Mouse (Mus musculus) c-Kit-positive CD71-negative TER-119-negative erythroid progenitor cells, embryonic 14.5 days (primary cell): ENCODE measurements at regions not wholly inside any gene's neighbourhood (a gene's known extent, or its start where the extent isn't known, plus 50 kb on each side); places are given as distances from the start of the nearest gene placed in this dataset.

Experiments
- DNase-seq: peaks from one replicate; pipeline ENCODE4 v3.0.0-alpha.2; 2013; ENCODE audit warnings: low read depth

DNA sequence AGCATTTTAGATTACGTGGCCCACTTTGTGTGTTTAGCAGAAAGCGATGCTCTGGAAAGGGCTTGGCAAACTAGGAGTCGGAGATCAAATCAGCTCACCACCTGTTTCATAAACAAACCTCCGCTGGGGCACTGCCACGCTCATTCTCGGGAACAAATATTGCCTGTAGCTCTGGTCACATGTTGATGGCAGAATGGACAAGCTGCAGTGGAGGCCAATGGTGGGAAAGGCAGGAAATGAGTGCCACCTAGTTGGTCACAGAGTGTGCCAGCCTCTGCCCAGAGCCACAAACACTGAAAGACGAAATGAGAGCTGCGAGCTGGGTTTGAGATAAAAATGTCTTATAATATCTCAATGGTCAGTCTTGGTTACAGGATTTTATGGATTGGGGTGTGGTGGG lies 259.2 kb upstream of the Csf3r start:
- no peak for DNase-seq

DNA sequence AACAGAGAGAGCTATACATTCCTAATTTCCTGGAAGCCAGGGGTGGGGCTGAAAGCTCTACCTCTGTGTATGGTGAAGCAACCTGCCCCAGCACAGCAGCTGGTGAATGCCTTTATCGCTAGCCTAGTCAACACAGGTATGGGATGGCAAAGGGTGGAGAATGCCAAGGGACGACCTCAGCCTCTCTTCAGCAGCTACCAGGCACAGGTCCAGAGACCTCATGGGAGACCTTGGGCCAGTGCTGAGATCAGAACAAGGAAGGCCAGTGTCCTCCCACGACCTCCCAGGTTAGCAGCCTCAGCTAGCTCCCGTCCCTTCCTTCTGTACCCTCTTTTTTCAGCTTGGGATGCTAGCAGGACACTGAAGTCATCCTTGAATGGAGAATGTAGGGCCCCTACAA lies 247.2 kb upstream of the Csf3r start:
- no peak for DNase-seq

DNA sequence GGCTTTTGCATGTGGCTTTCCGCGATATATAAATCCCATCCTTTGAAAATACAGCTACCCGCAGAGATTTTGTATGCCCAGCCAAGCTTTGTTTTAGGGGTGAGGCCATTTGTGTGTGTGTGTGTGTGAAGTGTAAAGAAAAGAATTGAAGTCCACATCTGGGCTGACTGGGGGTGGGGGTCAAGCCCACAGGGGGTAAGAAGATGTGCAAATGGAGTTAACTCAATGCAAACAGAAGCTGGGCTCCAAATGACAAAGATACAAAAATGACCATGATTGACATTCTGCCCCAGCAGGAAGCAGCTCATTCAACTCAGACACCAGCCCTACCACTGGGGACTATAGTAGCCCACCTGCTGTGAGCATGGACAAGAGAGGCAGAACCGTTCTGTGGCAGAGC lies 244.2 kb upstream of the Csf3r start:
- no peak for DNase-seq

DNA sequence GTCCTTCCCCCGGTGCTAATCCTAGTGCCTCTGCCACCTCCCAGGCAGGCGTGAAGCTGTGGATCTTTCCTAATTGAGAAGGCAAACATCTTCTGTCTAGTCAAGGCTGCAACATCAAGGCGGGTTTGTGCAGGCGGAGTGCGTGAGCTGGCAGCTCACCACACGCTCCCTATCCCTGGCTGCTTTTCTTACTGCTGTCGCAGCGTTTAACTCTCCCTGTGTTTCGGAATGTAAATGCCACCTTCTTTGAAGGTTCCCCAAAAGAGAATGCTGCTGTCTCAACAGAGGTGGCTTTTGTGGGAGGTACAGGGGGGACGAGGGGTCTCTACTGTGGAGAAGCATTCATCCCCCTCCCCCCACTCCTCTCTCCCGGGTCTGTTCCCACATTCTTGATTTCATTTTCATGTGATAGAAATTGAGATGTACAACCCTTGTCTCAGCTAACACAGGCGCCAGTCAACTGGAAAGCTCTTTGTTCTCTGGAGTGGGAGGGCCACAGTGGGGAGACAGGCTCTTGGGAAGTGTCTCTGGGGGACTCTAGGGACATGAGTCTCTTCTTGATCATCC lies 243.3 kb upstream of the Csf3r start:
- DNase-seq = no peak

DNA sequence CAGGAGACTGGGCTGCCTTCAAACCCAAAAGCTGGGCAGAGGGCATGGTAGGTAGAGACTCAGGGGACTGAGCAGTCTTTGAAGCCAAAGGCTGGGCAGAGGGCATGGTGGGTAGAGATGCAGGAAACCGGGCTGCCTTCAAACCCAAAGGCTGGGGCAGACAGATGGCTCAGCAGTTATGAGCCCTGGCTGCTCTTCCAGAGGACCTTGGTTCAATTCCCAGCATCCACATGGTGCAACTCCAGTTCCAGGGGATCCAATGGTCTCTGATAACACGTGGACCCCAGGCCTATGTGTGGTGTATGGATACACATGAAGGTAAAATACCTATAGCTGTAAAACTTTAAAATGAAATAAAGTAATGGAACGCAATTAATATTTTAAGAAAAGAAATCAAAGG lies 242.0 kb upstream of the Csf3r start:
- no peak for DNase-seq

DNA sequence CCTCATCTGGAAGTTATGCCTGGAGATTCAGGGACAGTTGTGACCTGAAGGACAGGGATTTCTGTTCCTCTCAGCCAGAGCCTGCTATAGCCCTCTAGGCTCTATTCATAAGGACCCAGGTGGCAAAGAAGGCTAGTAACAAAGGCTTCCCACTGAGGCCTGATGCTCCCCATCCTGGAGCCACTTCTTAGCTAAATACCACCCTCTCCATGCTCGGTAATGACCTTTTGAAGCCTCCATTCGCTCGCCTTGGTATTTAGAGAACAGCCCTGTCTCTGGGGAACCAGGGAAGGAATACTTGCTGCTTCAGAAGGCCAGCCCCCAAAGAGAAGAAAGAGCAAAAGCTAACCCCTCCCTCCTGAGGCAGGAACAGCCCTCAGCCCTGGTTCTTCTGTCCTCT lies 238.3 kb upstream of the Csf3r start:
- no peak for DNase-seq

DNA sequence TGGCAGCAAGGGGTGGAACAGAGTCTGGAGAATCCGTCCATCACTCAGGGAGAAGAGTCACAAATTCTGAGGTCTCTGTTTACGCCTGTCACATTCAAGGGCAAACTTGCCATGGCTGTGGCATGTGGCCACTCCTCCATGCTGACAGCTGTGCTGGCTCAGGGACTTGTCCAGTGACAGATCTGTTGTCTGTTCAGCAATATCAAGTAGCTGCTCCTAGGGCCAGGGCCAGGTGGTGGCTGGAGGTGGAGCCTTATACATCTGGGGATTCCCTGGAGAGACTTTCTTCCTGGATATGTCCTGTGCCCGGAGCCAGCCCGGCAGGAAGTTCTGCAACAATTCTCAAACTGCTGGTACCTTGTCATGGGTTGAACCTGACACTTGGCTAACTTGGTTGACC lies 229.7 kb upstream of the Csf3r start:
- no peak for DNase-seq

DNA sequence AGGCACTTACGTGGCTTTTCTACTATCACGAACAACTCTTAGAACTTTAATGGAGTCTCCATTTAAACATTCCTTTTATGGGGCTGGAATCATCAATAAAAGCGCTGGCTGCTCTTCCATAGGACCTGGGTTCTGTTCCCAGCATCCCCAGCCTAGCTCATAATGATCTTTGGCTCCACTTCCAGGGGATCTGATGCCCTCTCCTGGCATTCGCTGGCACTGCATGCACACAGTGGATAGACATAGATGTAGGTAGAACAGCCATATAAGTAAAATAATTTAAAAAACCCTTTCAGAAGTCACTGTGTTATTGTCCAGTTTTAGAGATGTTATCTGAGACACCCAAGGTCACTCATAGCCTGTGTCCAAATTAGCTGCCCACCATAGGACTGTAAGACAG lies 216.4 kb upstream of the Csf3r start:
- no peak for DNase-seq

DNA sequence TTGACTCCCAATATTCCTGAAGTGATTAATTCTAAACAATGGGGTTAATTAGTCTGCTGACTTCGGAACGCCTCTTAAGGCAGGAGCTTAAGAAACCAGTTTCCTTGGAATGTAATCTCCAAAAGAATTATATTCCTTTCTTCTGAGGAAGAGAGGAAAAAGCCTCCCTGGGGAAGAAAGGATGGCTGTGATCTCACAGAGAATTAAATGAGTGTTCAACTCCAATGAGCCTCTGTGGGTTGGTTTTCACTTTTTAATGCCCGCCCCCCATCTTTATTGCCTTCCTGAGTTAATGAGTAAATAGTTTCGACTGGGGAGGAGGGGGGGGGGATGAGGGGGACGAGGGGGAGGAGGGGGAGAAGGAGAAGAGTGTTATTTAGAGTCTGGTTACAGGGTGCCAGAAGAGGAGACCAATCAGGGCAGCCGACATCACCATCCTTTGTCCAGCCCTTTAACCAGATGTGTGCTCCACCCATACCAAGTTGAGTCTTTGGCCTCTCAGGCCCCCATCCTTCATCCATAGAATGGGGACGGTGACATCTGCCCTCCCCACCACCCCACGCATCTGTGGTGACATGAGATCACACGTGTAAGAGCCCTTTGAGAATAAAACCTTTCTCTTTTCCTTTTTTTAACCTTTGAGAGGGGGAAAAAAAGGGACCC lies 214.8 kb upstream of the Csf3r start:
- DNase-seq = no peak

DNA sequence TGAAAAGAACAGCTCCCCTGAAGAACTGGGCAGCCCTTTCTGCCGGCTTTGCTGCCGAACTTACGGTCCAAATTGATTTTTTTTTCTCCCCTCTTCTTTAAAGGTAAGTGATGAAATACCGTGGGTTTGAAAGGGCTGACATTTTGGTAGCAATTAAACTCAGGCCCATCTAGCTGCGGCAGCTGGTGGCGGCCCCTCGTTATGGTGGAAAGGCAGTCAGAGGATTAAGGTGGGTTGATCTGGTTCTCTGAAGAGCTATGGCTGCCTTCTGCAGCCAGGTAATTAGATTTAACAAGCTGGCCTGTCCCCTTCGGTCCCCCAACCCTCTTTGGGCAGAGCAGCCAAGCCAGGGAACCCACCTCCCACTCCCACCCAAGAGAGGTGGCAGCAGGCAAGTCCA lies 214.1 kb upstream of the Csf3r start:
- no peak for DNase-seq

DNA sequence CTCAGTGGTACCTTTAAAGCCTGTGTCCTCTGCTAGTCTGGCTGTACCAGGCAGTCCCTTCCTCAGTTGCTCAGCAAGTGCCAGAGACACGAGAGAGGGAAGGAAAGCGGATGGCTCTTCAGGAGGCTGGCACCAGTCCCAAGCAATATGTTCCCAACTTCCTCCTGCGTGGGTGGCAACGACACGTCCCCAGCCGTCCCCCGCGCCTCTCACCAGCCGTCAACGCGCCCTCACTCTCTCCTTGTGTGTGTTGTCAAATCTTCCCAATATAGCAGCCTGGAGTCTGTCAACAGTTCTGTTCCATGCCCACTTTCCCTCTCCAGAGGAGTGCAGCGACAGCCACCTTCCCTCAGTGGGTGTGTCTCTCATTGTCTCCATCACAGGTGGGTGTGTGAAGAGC lies 210.0 kb upstream of the Csf3r start:
- DNase-seq = no peak

DNA sequence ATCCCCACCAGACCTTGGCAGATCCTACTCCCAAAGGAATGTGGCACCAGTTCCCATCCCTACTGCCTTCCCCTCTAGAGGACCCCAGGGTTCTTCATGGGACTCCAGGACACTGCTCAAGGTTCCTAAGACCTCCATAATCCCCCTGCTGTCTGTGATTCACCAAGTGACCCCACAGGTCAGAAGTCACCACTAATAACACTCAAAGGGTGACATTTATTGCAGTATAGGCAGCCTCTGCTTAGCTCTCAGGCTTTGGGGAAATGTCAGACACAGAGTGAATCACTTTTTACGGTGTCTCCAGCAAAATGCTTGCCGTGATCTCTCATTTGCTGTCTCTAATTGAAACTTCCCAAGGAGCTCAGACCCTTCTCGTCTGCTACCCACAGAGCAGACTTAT lies 209.1 kb upstream of the Csf3r start:
- no peak for DNase-seq

DNA sequence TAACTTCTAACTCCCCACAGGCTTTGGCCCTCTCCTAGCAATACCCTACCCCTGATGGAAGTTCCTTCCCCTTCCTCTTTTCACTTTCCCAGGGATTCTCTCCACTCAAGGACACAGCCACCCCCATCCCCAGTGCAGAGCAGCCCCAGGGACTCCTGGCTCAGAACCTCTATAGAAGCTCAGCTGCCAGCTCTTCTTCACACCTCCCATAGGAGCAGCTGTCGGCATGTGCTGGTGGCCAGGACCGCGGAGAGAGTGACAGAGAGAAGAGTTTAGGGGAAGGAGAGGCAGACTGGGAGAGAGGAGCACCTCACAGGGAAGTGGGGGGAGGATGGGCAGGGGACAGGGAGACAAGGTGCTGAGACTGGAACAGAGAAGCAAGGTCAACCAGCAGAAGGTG lies 199.8 kb upstream of the Csf3r start:
- no peak for DNase-seq

DNA sequence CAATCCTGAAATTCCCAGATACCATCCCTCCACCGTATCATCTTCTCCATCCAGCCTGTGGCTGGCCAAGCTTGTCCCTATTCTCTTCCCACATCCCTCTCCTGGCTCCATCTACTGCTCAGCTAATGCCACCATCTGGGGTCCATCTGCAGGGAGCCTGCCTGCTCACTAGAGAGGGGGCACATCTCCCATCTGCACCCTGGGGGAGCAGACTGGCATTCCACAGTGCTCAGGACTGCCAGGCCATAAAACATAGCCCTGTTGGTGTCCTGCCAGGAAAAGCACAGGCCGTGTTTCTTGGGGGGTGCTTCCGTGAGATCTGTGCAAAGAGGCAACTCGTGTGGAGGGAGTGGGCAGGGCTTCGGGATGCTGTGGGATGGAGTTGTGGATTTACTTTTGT lies 197.9 kb upstream of the Csf3r start:
- no peak for DNase-seq

DNA sequence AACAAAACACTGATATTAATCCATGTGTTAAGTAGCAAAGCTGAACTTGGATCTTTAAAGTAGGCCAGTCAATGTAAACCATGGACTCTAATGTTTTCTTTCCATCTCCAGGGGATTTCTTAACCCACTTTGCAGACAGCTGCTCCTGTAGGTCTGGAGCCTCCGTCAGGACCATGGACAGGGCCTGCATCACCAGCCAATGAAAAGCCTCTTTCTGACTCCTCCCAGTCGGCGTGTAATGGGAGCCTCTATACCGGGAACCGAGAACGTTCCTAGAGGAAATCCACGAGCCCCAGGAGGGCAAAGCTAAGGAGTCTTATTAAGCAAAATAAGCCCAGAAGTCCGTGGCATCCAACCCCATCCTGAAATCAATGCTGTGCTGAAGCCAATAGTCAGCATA lies 189.1 kb upstream of the Csf3r start:
- no peak for DNase-seq

DNA sequence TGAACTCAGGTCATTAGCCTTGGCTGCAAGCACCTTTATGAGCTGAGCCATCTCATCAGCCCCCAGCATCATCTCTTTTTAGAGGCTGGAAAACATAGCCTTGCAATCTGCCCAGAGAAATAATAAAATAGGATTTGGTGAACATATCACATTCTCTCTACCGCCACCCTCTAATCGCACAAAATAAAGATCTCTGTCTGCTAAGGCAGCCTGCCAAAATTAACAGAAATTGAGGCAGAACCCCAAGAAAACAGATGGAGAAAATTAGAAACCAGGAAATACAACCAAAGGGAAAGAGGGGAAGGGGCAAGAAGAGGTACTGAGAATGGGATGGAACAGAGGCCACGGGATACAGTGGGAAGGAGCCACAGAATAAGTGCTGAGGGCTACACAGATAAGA lies 176.8 kb upstream of the Csf3r start:
- no peak for DNase-seq

DNA sequence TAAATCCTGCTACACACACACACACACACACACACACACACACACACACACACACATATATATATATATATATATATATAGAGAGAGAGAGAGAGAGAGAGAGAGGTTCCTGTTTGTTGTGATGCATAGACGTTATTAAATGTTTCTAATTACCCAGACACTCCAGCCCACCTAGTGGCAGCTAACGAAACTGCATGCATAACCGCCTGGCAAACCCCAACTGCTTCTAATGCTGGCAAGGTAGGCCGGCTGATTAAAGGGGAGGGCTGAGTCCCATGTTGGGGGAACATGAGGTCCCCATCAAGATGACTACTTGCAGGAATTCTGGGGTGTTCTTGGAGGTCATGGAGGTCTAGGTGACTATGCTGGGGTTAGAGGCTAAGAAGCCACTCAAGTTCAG lies 174.1 kb upstream of the Csf3r start:
- no peak for DNase-seq

DNA sequence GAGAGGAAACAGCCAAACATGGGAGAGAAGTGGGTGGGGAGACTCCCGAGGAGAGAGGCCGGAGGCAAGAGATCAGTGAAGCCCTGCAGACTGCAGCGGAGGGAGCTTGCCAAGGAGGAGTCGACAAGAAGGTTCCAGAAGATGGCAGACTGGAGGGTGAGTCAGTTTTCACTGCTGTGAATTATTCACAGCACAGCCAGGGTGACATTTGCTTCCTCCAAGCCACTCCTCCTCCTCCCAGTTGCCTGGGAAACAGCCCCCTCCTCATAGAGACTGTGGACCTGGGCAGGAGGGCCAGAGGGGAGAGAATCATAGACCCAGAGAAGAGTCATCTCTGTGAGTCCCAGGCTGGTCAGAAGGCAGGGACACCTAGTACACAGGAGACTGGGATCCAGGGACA lies 171.8 kb upstream of the Csf3r start:
- no peak for DNase-seq

DNA sequence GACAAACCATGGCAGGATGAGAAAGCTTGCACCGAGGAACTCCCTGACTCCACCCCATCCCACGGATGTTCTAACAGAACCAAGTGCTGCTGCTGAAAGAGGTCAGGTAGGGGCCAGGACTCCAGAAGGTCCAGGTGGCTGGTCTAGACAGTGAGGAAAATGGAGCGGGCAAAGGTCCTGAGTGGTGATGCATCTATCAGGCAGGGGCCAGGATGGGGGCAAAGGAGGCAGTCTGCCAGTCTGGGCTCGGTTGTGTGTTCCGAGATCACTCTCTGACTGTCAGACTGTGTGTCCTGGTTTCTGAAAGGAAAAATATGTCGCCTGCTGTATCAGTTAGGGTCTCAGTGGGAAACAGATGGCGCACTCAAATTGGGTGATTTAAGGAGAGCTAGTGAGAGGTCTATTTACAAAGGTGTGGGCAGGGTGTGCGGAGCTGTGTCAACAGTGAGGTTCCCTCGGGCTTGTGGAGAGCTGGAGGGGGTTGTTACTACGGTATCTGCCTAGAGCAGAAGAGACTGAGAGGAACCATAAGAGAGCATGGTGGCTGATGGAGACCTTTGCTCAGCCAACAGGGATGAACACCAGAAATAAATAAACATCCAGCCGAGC lies 168.3 kb upstream of the Csf3r start:
- no peak for DNase-seq

DNA sequence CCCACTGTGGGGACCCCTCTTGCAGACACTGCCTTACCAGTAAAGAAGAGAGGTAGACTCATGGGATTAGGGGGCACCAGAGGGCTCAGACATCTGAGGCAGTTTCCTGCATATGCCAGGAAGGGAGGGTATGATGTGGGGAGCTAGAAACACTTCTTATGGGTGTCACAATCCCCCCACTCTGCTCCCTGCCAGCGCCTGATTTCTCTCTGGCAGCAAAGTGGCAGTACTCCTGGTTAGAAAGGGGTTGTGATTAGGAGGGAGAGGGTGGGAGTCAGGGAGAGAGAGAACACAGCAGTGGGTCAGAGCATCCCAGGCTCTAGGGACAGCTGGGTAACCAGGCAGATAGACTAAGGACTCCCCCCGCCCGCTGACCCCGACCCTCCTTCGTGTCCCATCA lies 167.6 kb upstream of the Csf3r start:
- DNase-seq = no peak

DNA sequence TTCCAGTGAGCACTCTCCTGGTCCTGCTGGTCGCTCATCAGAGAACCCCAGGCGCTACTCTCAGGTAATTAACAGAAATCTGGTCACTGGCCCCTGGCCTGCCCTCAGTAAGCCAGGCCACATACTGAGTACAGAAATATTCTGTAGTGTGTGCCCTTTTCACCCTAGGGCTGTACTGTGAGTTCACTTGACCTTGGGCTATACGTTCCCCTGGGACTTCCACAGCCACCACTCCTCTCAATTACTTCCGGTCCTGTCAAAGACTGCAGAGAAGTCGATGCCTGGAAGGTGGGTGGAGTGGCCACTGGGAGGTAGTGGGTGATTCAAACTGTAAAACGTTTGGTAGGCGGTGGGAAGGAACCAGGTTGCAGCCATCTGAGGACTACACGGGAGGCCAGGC lies 159.3 kb upstream of the Csf3r start:
- no peak for DNase-seq

DNA sequence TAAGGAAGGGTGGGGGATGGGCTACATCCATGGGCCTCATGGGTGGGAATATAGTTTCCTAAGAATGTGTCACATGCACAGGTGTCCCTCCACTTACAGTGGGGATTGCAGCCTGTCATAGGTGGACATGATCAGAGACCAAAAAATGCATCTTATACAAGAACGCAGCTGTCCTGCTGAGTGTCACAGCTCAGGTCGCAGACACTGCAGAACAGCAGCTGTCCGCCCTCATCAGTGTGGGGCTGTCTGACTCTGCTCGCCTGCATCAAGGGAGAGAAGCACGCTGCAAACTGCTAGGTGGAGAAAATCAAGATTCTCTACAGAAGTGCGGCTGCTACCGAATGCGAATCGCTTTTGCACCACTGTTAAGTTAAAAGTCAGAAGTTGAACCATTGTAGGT lies 158.6 kb upstream of the Csf3r start:
- DNase-seq = no peak

DNA sequence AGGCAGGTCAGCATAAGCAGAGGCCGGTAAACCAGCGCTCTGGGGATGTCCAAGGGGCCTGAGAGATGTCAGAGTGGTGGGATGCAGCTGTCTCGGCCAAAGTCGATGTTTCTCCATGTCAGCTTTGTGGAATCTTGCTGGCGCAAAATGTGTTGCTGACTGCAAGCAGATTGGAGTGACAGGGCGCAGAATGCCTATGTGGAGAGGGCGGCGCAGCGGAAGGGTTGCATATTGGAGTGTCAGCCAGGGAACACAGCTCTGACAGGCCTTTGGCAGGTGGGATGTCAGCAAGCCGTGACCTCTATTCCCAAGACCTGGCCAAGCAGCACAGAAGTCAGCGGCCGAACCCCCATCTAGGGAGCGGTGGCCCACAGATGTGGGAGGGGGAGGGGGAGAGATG lies 153.1 kb upstream of the Csf3r start:
- DNase-seq = no peak

DNA sequence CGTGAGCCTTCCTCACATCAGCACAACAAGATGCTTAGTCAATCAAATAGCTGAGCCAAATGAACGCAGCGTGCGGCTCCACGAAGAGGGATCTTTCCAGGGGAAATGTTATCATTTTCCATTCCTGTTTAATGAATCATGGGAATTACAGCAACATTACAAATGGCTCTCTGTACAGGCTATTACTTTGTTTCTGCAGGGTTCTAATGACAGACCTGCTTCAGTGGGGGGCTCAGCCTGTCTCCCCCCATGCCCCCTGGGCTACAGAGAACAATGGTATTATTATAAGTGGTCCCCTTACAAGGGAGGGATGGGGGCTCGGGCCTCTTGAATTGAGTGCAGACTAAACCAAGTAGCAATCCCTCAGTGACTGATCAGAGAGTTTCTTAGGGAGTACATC lies 144.3 kb upstream of the Csf3r start:
- no peak for DNase-seq
